Mouse (Mus musculus) forebrain, postnatal 0 days (tissue): Measurements from ENCODE around the gene Kirrel3. TPM values are rescaled to one million over a fixed set of nuclear protein-coding genes. Genes with fewer than 3 reads are reported as not detected.

ENCODE experiments used
- ATAC-seq: fragments of 200-750 bp; cut with Nextera tagmentation; 2 replicates; pipeline ENCODE4 v1.8.0; 2017; ENCODE audit warnings: mild to moderate bottlenecking, moderate library complexity
- DNase-seq: peaks from one replicate; pipeline ENCODE4 v3.0.0-alpha.2; 2015
- H3K27ac ChIP-seq: fragments of 300-500 bp; sonication (generic); 2 replicates; pipeline ENCODE4 v1.5.1; 2014; ENCODE audit warnings: low read depth, mild to moderate bottlenecking, antibody characterized with exemption, low read length, moderate library complexity, mixed read lengths
- H3K27me3 ChIP-seq: fragments of 300-500 bp; sonication (generic); 2 replicates; pipeline ENCODE4 v1.6.1; 2014; ENCODE audit warnings: mild to moderate bottlenecking, low read length, mixed read lengths; ENCODE audit not compliant: insufficient read depth
- H3K36me3 ChIP-seq: fragments of 300-500 bp; sonication (generic); 2 replicates; pipeline ENCODE4 v1.6.1; 2014; ENCODE audit warnings: mild to moderate bottlenecking, moderate library complexity; ENCODE audit not compliant: insufficient read depth
- H3K4me1 ChIP-seq: fragments of 300-500 bp; sonication (generic); 2 replicates; pipeline ENCODE4 v1.6.1; 2014; ENCODE audit warnings: antibody characterized with exemption; ENCODE audit not compliant: insufficient read depth
- H3K4me2 ChIP-seq: fragments of 300-500 bp; sonication (generic); 2 replicates; pipeline ENCODE4 v1.6.1; 2014; ENCODE audit warnings: low read depth, mild to moderate bottlenecking, moderate library complexity
- H3K4me3 ChIP-seq: fragments of 300-500 bp; sonication (generic); 2 replicates; pipeline ENCODE4 v1.5.1; 2014; ENCODE audit warnings: low read depth, low read length, mixed read lengths
- H3K9ac ChIP-seq: fragments of 300-500 bp; sonication (generic); 2 replicates; pipeline ENCODE4 v1.6.1; 2014; ENCODE audit warnings: mild to moderate bottlenecking
- H3K9me3 ChIP-seq: fragments of 300-500 bp; sonication (generic); 2 replicates; pipeline ENCODE4 v1.6.1; 2016; ENCODE audit warnings: low read length
- CTCF ChIP-seq: sonication (generic); IDR thresholded peaks from 2 replicates; pipeline ENCODE4 v1.5.1; 2016; ENCODE audit warnings: antibody characterized with exemption, control low read depth, low read depth
- WGBS: fragments of 180-500 bp; shearing (Covaris S2); extraction: QIAGEN DNeasy Blood & Tissue Kit; methylation state at CpG from one replicate; pipeline ENCODE4 v1.1.7; 2014; 5-methylcytosine and 5-hydroxymethylcytosine counted together
- polyA plus RNA-seq: library from polyadenylated mRNA; unstranded; fragments of >200 nt; fragmentation: Nextera tagmentation; extraction: Ambion mirVana; gene quantifications from 2 replicates; pipeline ENCODE4 v1.2.1, GENCODE M21; 2015
- total RNA-seq: library from RNA; depleted of rRNA; stranded (reverse); fragments of >200 nt; gene quantifications from 2 replicates; pipeline ENCODE4 v1.2.3, GENCODE M21; 2014

Kirrel3 gene
- total and polyA plus RNA-seq, 2 experiments from 2014 or later, result 35.3 to 57.6 TPM

DNA sequence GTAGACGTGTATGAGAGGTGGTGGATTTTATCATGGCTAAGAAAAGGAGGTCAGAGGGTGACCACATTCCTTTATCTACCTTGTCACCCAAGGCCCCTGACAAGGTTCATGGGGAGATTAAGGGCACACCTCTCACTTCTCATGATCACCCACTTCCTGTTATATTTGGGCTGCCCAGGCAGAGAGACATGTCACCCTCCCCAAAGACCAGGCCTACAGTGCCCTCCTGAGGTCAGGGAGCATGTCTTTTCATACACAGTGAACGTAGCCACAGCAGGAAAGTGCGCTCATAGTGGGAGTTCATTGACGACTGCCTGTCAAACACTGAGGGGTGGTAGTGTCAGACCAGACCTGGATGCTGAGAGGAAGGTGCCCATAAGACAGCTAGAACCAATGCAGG is 531.1 kb downstream of the Kirrel3 start:
- H3K4me3 ChIP-seq, result no peak overlapping the region
- H3K9me3 ChIP-seq, result no peaks in the 10 kb centered on the region
- ATAC-seq (peak; percentile 28), DNase-seq (peak; percentile 60)
- no peaks in the 10 kb centered on the region; the same call in 1 of the 2 replicates for H3K36me3 ChIP-seq
- H3K4me1 ChIP-seq, result peaks cover 17% of the 10 kb centered on the region
- H3K27me3 ChIP-seq, result no peaks in the 10 kb centered on the region
- TF ChIP-seq CTCF, result peak; percentile 72
- 48% methylated on average over 4 of the region's 4 CpGs for WGBS
- no peak overlapping the region for H3K4me2 ChIP-seq
- no peak overlapping the region for H3K9ac ChIP-seq
- H3K27ac ChIP-seq, result peak overlapping the region; percentile 69; the same call in 1 of the 2 replicates

- no peaks in the 10 kb centered on the region for H3K27me3 ChIP-seq
- 6% methylated on average over 13 of the region's 13 CpGs for whole genome bisulfite sequencing
- H3K9me3 ChIP-seq, result no peaks in the 10 kb centered on the region
- no peak overlapping the region for H3K4me3 ChIP-seq
- peak; percentile 46 for TF ChIP-seq CTCF
- peak overlapping the region; percentile 35; the same call in 1 of the 2 replicates for H3K9ac ChIP-seq
- H3K27ac ChIP-seq, result peak overlapping the region; percentile 69
- DNase-seq (peak; percentile 89), ATAC-seq (peak; percentile 85)
- peak overlapping the region; percentile 29 for H3K4me2 ChIP-seq
- no peaks in the 10 kb centered on the region; the same call in 1 of the 2 replicates for H3K36me3 ChIP-seq
- peaks cover 17% of the 10 kb centered on the region for H3K4me1 ChIP-seq
These were observed 531.9 kb downstream of the Kirrel3 start for GRCm38 (mm10) chr9:35017563-35017962.

- ATAC-seq (peak; percentile 5; the same call in 1 of the 2 replicates), DNase-seq (peak; percentile 26)
- Histone ChIP-seq H3K27ac (peak overlapping the region; percentile 69; the same call in 1 of the 2 replicates), H3K4me1 (peaks cover 17% of the 10 kb centered on the region), H3K4me3 (no peak overlapping the region), H3K9me3 (no peaks in the 10 kb centered on the region), H3K9ac (no peak overlapping the region; the same call in 1 of the 2 replicates), H3K4me2 (no peak overlapping the region; the same call in 1 of the 2 replicates), H3K27me3 (no peaks in the 10 kb centered on the region), H3K36me3 (no peaks in the 10 kb centered on the region; the same call in 1 of the 2 replicates)
- no peak for TF ChIP-seq CTCF
- 23% methylated on average over 5 of the region's 5 CpGs for WGBS
These were observed 532.4 kb downstream of the Kirrel3 start for GRCm38 (mm10) chr9:35018056-35018455.

GRCm38 (mm10) chr9:35019372-35019771 is 533.7 kb downstream of the Kirrel3 start:
- DNase-seq, result peak; percentile 94
- 4% methylated on average over 3 of the region's 3 CpGs for WGBS
- ATAC-seq, result peak; percentile 48

DNA sequence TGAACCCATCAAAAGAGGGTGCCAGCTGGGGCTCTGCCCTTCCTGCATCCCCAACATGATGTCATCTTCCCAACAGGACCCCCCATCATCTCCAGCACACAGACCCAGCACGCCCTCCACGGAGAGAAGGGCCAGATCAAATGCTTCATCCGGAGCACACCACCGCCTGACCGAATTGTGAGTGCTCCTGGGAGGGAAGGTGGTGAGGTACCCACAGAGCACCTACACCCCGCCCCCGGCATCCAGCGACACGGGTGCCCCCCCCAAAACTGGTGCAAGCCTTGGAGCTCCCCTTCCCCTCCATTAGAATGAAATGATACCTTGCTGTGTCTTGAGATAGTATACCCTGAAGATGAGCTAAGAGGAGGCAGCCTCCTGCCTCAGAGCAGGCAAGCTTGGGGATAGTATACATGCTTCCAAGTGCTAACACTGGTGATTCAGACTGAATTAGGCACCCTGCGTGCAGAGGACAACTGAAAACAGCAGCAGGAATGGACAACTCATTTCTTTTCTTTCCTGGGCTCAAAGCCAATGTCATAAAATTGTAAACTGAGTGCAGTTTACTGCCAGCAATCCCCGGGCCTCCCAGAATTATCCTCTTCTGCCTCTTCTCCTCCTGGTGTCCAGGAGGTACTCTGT is 534.4 kb downstream of the Kirrel3 start:
- H3K9ac ChIP-seq, result no peak overlapping the region
- H3K4me2 ChIP-seq, result no peak overlapping the region
- no peak for TF ChIP-seq CTCF
- DNase-seq (no peak), ATAC-seq (no peak)
- H3K9me3 ChIP-seq, result no peaks in the 10 kb centered on the region
- H3K4me1 ChIP-seq, result peaks cover 17% of the 10 kb centered on the region
- peaks cover 4% of the 10 kb centered on the region; the same call in 1 of the 2 replicates for H3K27me3 ChIP-seq
- H3K36me3 ChIP-seq, result no peaks in the 10 kb centered on the region; the same call in 1 of the 2 replicates
- no peak overlapping the region for H3K27ac ChIP-seq
- WGBS, result 60% methylated on average over 11 of the region's 11 CpGs
- H3K4me3 ChIP-seq, result no peak overlapping the region

More at GRCm38 (mm10) chr9:35019372-35019771, 533.7 kb downstream of the Kirrel3 start:
- Histone ChIP-seq H3K4me3 (no peak overlapping the region), H3K27me3 (no peaks in the 10 kb centered on the region), H3K27ac (no peak overlapping the region), H3K9me3 (no peaks in the 10 kb centered on the region), H3K4me1 (peaks cover 17% of the 10 kb centered on the region), H3K4me2 (no peak overlapping the region), H3K9ac (no peak overlapping the region), H3K36me3 (no peaks in the 10 kb centered on the region; the same call in 1 of the 2 replicates)
- TF ChIP-seq CTCF, result peak; percentile 96

- ATAC-seq (no peak), DNase-seq (no peak)
- peaks cover 4% of the 10 kb centered on the region for H3K27me3 ChIP-seq
- no peak overlapping the region for H3K4me3 ChIP-seq
- H3K36me3 ChIP-seq, result no peaks in the 10 kb centered on the region; the same call in 1 of the 2 replicates
- no peak overlapping the region for H3K4me2 ChIP-seq
- no peak overlapping the region for H3K9ac ChIP-seq
- TF ChIP-seq CTCF, result no peak
- H3K4me1 ChIP-seq, result peaks cover 17% of the 10 kb centered on the region
- H3K27ac ChIP-seq, result no peak overlapping the region
- 79% methylated on average over 1 of the region's 1 CpGs for WGBS
- H3K9me3 ChIP-seq, result no peaks in the 10 kb centered on the region
These were observed 536.0 kb downstream of the Kirrel3 start for GRCm38 (mm10) chr9:35021744-35022143.
